Mouse (Mus musculus) hindbrain, postnatal 0 days (tissue): ENCODE data around the gene Armh4. TPM values are rescaled to one million over a fixed set of nuclear protein-coding genes. Genes with fewer than 3 reads are reported as not detected.

Source experiments
- ATAC-seq: fragments of 200-750 bp; cut with Nextera tagmentation; 2 replicates; pipeline ENCODE4 v1.8.0; 2017; ENCODE audit warnings: mild to moderate bottlenecking, moderate TSS enrichment, moderate library complexity
- DNase-seq: peaks from one replicate; pipeline ENCODE4 v3.0.0-alpha.2; 2015; ENCODE audit warnings: low spot score
- H3K27ac ChIP-seq: fragments of 300-500 bp; sonication (generic); 2 replicates; pipeline ENCODE4 v1.5.1; 2014; ENCODE audit warnings: mild to moderate bottlenecking
- H3K27me3 ChIP-seq: fragments of 300-500 bp; sonication (generic); 2 replicates; pipeline ENCODE4 v1.6.1; 2014; ENCODE audit warnings: low read length, mixed read lengths; ENCODE audit not compliant: insufficient read depth
- H3K36me3 ChIP-seq: fragments of 300-500 bp; sonication (generic); 2 replicates; pipeline ENCODE4 v1.6.1; 2014; ENCODE audit warnings: low read length, mixed read lengths; ENCODE audit not compliant: insufficient read depth
- H3K4me1 ChIP-seq: fragments of 300-500 bp; sonication (generic); 2 replicates; pipeline ENCODE4 v1.6.1; 2014; ENCODE audit warnings: antibody characterized with exemption, low read length, mixed read lengths; ENCODE audit not compliant: insufficient read depth
- H3K4me2 ChIP-seq: fragments of 300-500 bp; sonication (generic); 2 replicates; pipeline ENCODE4 v1.6.1; 2014; ENCODE audit warnings: low read depth, mild to moderate bottlenecking, low read length, moderate library complexity, mixed read lengths
- H3K4me3 ChIP-seq: fragments of 300-500 bp; sonication (generic); 2 replicates; pipeline ENCODE4 v1.5.1; 2014; ENCODE audit warnings: low read length
- H3K9ac ChIP-seq: fragments of 300-500 bp; sonication (generic); replicated peaks from 2 replicates; pipeline ENCODE4 v1.6.1; 2014; ENCODE audit warnings: mild to moderate bottlenecking, low read length, moderate library complexity, mixed read lengths
- H3K9me3 ChIP-seq: fragments of 300-500 bp; sonication (generic); 2 replicates; pipeline ENCODE4 v1.6.1; 2016; ENCODE audit warnings: low read length, mixed read lengths
- CTCF ChIP-seq: IDR thresholded peaks from 2 replicates; pipeline ENCODE4 v1.5.1; 2016; ENCODE audit warnings: antibody characterized with exemption, control low read depth, low read depth
- WGBS: fragments of 180-500 bp; shearing (Covaris S2); extraction: QIAGEN DNeasy Blood & Tissue Kit; methylation state at CpG from one replicate; pipeline ENCODE4 v1.1.7; 2014; 5-methylcytosine and 5-hydroxymethylcytosine counted together
- polyA plus RNA-seq: library from polyadenylated mRNA; unstranded; fragments of >200 nt; fragmentation: Nextera tagmentation; extraction: Ambion mirVana; gene quantifications from 2 replicates; pipeline ENCODE4 v1.2.1, GENCODE M21; 2015
- total RNA-seq: library from RNA; depleted of rRNA; stranded (reverse); fragments of >200 nt; gene quantifications from 2 replicates; pipeline ENCODE4 v1.2.3, GENCODE M21; 2014

Gene Armh4
- total and polyA plus RNA-seq, 2 experiments from 2014 or later: 21.9 to 27.5 TPM

- ATAC-seq (no peak), DNase-seq (no peak)
- Histone ChIP-seq H3K27ac (no peak overlapping the region), H3K27me3 (no peaks in the 10 kb centered on the region), H3K36me3 (no peaks in the 10 kb centered on the region), H3K9ac (no peak overlapping the region), H3K9me3 (no peaks in the 10 kb centered on the region), H3K4me1 (no peaks in the 10 kb centered on the region), H3K4me2 (no peak overlapping the region), H3K4me3 (no peak overlapping the region)
- WGBS: 41% methylated on average over 1 of the region's 1 CpGs
- TF ChIP-seq CTCF: no peak
Measured at GRCm38 (mm10) chr14:49771746-49772145, 11.4 kb downstream of the Armh4 start.

DNA sequence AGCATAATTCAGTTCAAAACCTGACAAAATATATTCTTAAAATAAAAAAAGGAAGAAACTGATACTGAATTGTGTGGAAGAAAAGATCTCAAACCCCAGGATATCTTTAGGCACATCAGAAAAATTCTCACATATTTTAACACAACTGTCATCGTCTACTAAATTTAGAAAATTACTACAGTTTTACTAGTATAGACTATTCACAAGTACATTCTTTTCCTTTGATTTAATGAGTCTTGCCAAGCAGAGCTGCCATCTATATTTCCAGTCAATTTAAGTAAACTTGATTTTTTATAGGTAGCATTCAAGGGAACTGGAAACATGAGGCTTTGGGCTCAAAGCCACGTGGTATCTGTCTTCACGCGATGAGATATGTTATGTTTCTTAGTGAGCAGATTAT is 16.6 kb downstream of the Armh4 start:
- WGBS: 94% methylated on average over 4 of the region's 4 CpGs
- no peak overlapping the region for H3K4me2 ChIP-seq
- H3K36me3 ChIP-seq: no peaks in the 10 kb centered on the region
- ATAC-seq (no peak), DNase-seq (no peak)
- no peak overlapping the region for H3K4me3 ChIP-seq
- H3K27me3 ChIP-seq: no peaks in the 10 kb centered on the region
- no peaks in the 10 kb centered on the region for H3K4me1 ChIP-seq
- no peaks in the 10 kb centered on the region for H3K9me3 ChIP-seq
- H3K9ac ChIP-seq: no peak overlapping the region
- no peak overlapping the region for H3K27ac ChIP-seq
- no peak for TF ChIP-seq CTCF

DNA sequence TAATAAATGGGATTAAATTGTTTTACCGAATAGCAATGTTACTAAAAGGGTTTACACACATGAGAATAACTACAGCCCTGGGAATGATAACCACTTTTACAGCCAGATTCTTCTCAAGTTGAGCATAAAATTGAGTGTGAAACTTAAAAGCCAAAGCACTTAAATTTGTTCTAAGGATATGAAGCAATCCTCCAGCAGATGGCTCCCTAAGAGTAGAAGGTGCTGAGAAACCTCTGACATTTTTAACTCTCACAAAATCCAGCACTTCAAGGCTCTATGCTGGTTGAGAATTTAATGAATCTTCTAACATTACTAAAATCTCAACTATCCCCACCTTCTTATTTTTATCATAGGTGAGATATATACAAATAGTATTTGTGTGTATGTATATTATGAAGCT is 27.3 kb downstream of the Armh4 start:
- 95% methylated on average over 1 of the region's 1 CpGs for WGBS
- H3K27ac ChIP-seq: no peak overlapping the region

DNA sequence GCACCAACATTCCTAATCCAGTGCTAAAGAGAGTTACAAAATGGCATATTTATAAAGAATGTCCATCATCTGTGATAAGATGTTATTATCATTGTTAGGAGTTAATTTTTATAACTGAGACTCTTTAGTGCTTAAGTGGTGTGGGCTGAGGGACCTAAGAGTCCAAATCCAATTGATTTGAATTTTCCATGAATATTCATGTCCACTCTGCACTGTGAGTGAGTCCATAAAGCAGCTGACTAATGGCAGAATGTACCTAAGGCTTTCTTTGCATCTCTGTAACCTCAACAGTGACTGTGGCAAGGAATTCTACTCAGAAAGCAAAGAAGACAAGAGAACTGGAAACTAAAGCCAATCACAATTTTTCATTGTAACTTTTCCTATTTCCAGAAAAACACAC is 30.6 kb downstream of the Armh4 start:
- no peak overlapping the region for H3K4me2 ChIP-seq
- no peak overlapping the region for H3K4me3 ChIP-seq
- no peak for TF ChIP-seq CTCF
- no peaks in the 10 kb centered on the region for H3K36me3 ChIP-seq
- no peak overlapping the region for H3K27ac ChIP-seq
- no peaks in the 10 kb centered on the region for H3K4me1 ChIP-seq
- H3K9me3 ChIP-seq: no peaks in the 10 kb centered on the region
- DNase-seq (no peak), ATAC-seq (no peak)
- no peaks in the 10 kb centered on the region for H3K27me3 ChIP-seq
- H3K9ac ChIP-seq: no peak overlapping the region

More for the DNA sequence above, 27.3 kb downstream of the Armh4 start:
- Histone ChIP-seq H3K9ac (no peak overlapping the region), H3K4me2 (no peak overlapping the region), H3K36me3 (no peaks in the 10 kb centered on the region), H3K9me3 (no peaks in the 10 kb centered on the region), H3K27me3 (no peaks in the 10 kb centered on the region), H3K4me1 (no peaks in the 10 kb centered on the region), H3K4me3 (no peak overlapping the region)
- TF ChIP-seq CTCF: peak; percentile 48
- ATAC-seq: no peak
- DNase-seq: peak; percentile 59

GRCm38 (mm10) chr14:49745874-49746273 is 37.3 kb downstream of the Armh4 start:
- H3K4me3 ChIP-seq: no peak overlapping the region
- no peaks in the 10 kb centered on the region for H3K27me3 ChIP-seq
- H3K9me3 ChIP-seq: no peaks in the 10 kb centered on the region
- TF ChIP-seq CTCF: no peak
- H3K9ac ChIP-seq: no peak overlapping the region
- peak; percentile 71 for ATAC-seq
- H3K27ac ChIP-seq: no peak overlapping the region
- no peak overlapping the region for H3K4me2 ChIP-seq
- no peaks in the 10 kb centered on the region for H3K4me1 ChIP-seq
- no peaks in the 10 kb centered on the region for H3K36me3 ChIP-seq
- 63% methylated on average over 1 of the region's 1 CpGs for WGBS
- peak; percentile 13 for DNase-seq

GRCm38 (mm10) chr14:49743946-49744526 is 39.1 kb downstream of the Armh4 start:
- DNase-seq (no peak), ATAC-seq (no peak)
- H3K4me2 ChIP-seq: no peak overlapping the region
- H3K27me3 ChIP-seq: no peaks in the 10 kb centered on the region
- H3K27ac ChIP-seq: no peak overlapping the region
- no peaks in the 10 kb centered on the region for H3K4me1 ChIP-seq
- H3K9ac ChIP-seq: no peak overlapping the region
- no peak overlapping the region for H3K4me3 ChIP-seq
- H3K36me3 ChIP-seq: no peaks in the 10 kb centered on the region
- no peak for TF ChIP-seq CTCF
- H3K9me3 ChIP-seq: no peaks in the 10 kb centered on the region
- WGBS: 79% methylated on average over 6 of the region's 6 CpGs

DNA sequence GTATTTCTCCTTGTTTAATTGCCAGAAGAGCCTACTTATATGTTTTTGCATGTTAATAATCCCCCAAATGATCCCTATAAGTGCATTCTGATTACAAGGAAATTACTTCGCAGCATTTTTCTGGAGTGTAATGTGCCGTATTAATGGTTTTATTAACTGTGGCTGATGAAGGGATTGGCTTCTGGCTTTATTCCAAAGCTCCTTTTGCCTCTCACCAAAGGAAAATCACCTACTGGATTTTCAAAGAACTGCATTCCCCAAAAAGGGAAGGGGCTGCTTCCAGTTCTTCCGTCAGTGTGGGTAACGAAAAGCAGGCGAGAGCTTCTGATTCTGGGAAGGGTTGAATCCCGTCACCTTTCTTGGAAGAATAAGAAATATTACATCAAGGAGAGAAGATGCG is 43.9 kb downstream of the Armh4 start:
- Histone ChIP-seq H3K36me3 (no peaks in the 10 kb centered on the region), H3K4me2 (no peak overlapping the region), H3K9ac (no peak overlapping the region), H3K9me3 (no peaks in the 10 kb centered on the region), H3K27ac (no peak overlapping the region), H3K4me3 (no peak overlapping the region), H3K27me3 (no peaks in the 10 kb centered on the region), H3K4me1 (no peaks in the 10 kb centered on the region)
- DNase-seq: peak; percentile 81
- 46% methylated on average over 7 of the region's 7 CpGs for WGBS
- TF ChIP-seq CTCF: peak; percentile 62
- ATAC-seq: no peak
